Mouse (Mus musculus) erythroblast, embryonic 14.5 days (primary cell): ENCODE results near the gene Hmga2.
"Not testable (repeated sequence)": the region's sequence is repeated elsewhere in the genome, so short reads cannot be mapped to it uniquely, and the experiment has no call there.

Experiments used
- GATA1 ChIP-seq: IDR thresholded peaks from 2 replicates; pipeline ENCODE4 v1.6.1; 2012; ENCODE audit warnings: low read length, inconsistent platforms, mixed read lengths
- TAL1 ChIP-seq: IDR thresholded peaks from 3 replicates; pipeline ENCODE4 v1.6.1; 2012; ENCODE audit warnings: low read length, inconsistent platforms, mixed read lengths

- not testable (repeated sequence) for TF ChIP-seq TAL1, GATA1
Measured at GRCm38 (mm10) chr10:120366173-120366592, 110.1 kb downstream of the Hmga2 start.
